Comparison of ENCODE assay signal across 8 mouse cellular contexts in genomic region chr9:20459377-20460317, GRCm38 (mm10). TPM values are rescaled to one million over a fixed set of nuclear protein-coding genes. Genes with fewer than 3 reads are reported as not detected.
DNase-seq lines count a peak whose midpoint lies in the region; ATAC-seq lines count a peak whose summit lies in the region.

Gene Zfp26, minus strand, starts transcription at chr9:20460162.

- DNase-seq in adrenal gland, adult (ENCODE audit: inconsistent age in 2 of 2, low spot score in 1 of 2) = peak; percentile 85 to 96
- DNase-seq in embryo, embryonic 10.5 days (ENCODE audit: low spot score) = peak; percentile 88
- peak; percentile 65 for DNase-seq in gastrocnemius, postnatal 14 days
- DNase-seq in left cerebral cortex, postnatal 10 days (ENCODE audit: extremely low spot score in 1 of 2, low spot score in 2 of 2) = peak; percentile 75 to 81
- DNase-seq in right cerebral cortex, postnatal 25 days = peak; percentile 81
- DNase-seq in urinary bladder, postnatal 4 days (ENCODE audit: low spot score in 2 of 2) = peak; percentile 74 to 78

- ATAC-seq in inflammation-experienced regulatory T-cells, adult 6 months = peak; percentile 89
- peak; percentile 97 for ATAC-seq in megakaryocyte-erythroid progenitor cell, adult 5-6 weeks (replicated peaks; ENCODE audit: low FRiP score, low TSS enrichment, poor library complexity, severe bottlenecking)

- intact Hi-C loops in gastrocnemius, postnatal 14 days (cut with DNase I; ENCODE audit: low total_unique reads) = no loop called here
- intact Hi-C loops in left cerebral cortex, postnatal 10 days (cut with DNase I) = loop anchor here (10.0 kb wide), 1 partner anchor 185 kb away; the partner anchor contains the start of genes Fbxl12 and Ubl5

RNA-seq across cellular contexts. Expression of gene Zfp26, which starts in this region (rescaled TPM):
- total RNA-seq in gastrocnemius, postnatal 14 days (2021) = 1 to 10 TPM; 7.6 to 8.5 TPM
- 10 to 100 TPM; 18.3 to 24.2 (median 21.8) TPM for polyA plus RNA-seq in inflammation-experienced regulatory T-cells, adult 6 months (2017; shearing (Covaris generic))
- total RNA-seq in left cerebral cortex, postnatal 10 days (2021) = 10 to 100 TPM; 30.9 to 31.5 TPM
- total RNA-seq in megakaryocyte-erythroid progenitor cell, adult 5-6 weeks (2014; fragmentation: Nextera tagmentation) = 27.8 and 32.3 TPM in 2 replicates
- total RNA-seq in megakaryocyte-erythroid progenitor cell, adult 5-6 weeks (2017) = 22.3 and 35.1 TPM in 2 replicates

Comparison
In these comparisons a context has a peak if more than half of its experiments do, and no peak if none do; other contexts are left out.
1. Peak in every context shown above with its lines: DNase-seq and ATAC-seq.